In genomic region chr8:29290386-29290785, GRCm38 (mm10) we compare ENCODE assay signal across 9 mouse cellular contexts.
DNase-seq lines count a peak whose midpoint lies in the region; ATAC-seq and TF ChIP-seq lines count a peak whose summit lies in the region.
"Had no signal": no experiment of that assay in that cellular context is flagged by ENCODE, and none has a peak within 500 bp of the region (broad histone marks: within the 10 kb centered on the region; RNA-seq: fewer than 3 reads in every experiment).

No protein-coding gene starts in this region.

- H3K4me1 ChIP-seq in hindbrain, embryonic 11.5 days (replicated peaks; ENCODE audit: control insufficient read depth, insufficient read depth, low read length), result no peaks in the 10 kb centered on the region
- H3K4me1 ChIP-seq in hindbrain, embryonic 12.5 days, result no peaks in the 10 kb centered on the region
- H3K4me1 ChIP-seq in midbrain, embryonic 14.5 days (ENCODE audit: control insufficient read depth, insufficient read depth, low read length), result no peaks in the 10 kb centered on the region
- no peaks in the 10 kb centered on the region for H3K4me1 ChIP-seq in thymus, adult 2 months (replicated peaks; ENCODE audit: control insufficient read depth, insufficient read depth, low read length)
- H3K4me1 ChIP-seq: megakaryocyte, embryonic 14.5 days had no signal

- H3K9ac ChIP-seq in hindbrain, embryonic 11.5 days (ENCODE audit: low read depth, low read length), result no peak overlapping the region
- H3K9ac ChIP-seq in hindbrain, embryonic 12.5 days, result no peak overlapping the region
- no peak overlapping the region for H3K9ac ChIP-seq in midbrain, embryonic 14.5 days (replicated peaks; ENCODE audit: low read length)

- TF ChIP-seq POLR2A in thymus, adult 2 months (IDR thresholded peaks at IDR 0.05; ENCODE audit: control insufficient read depth, extremely low read depth, insufficient read depth, low read length, poor library complexity), result no peak

- TF ChIP-seq CTCF in thymus, adult 2 months (IDR thresholded peaks at IDR 0.05; ENCODE audit: borderline replicate concordance, control insufficient read depth, extremely low read depth, insufficient read depth, low read length, poor library complexity), result no peak

- 7% methylated on average over 6 of the region's 6 CpGs for WGBS in hindbrain, embryonic 11.5 days
- 9% methylated on average over 6 of the region's 6 CpGs for WGBS in hindbrain, embryonic 12.5 days
- WGBS in midbrain, embryonic 14.5 days, result 6% methylated on average over 6 of the region's 6 CpGs
- WGBS in thymus, adult 2 months, result 10% methylated on average over 6 of the region's 6 CpGs

- no peak overlapping the region for H3K27ac ChIP-seq in hindbrain, embryonic 11.5 days (ENCODE audit: low read depth, low read length)
- no peak overlapping the region for H3K27ac ChIP-seq in hindbrain, embryonic 12.5 days
- no peak overlapping the region for H3K27ac ChIP-seq in midbrain, embryonic 14.5 days (replicated peaks; ENCODE audit: low read depth, low read length)
- H3K27ac ChIP-seq in thymus, adult 2 months (ENCODE audit: control insufficient read depth, insufficient read depth, low read length), result no peak overlapping the region

- H3K4me3 ChIP-seq in hindbrain, embryonic 11.5 days (ENCODE audit: low read depth, low read length), result no peak overlapping the region
- no peak overlapping the region for H3K4me3 ChIP-seq in hindbrain, embryonic 12.5 days
- no peak overlapping the region for H3K4me3 ChIP-seq in midbrain, embryonic 14.5 days (replicated peaks; ENCODE audit: low read depth, low read length)
- no peak overlapping the region for H3K4me3 ChIP-seq in thymus, adult 2 months (ENCODE audit: control insufficient read depth, insufficient read depth, low read length)
- H3K4me3 ChIP-seq: megakaryocyte, embryonic 14.5 days had no signal

- no peaks in the 10 kb centered on the region for H3K36me3 ChIP-seq in hindbrain, embryonic 11.5 days (ENCODE audit: control insufficient read depth, insufficient read depth, low read length)
- H3K36me3 ChIP-seq in hindbrain, embryonic 12.5 days, result no peaks in the 10 kb centered on the region
- no peaks in the 10 kb centered on the region for H3K36me3 ChIP-seq in midbrain, embryonic 14.5 days (ENCODE audit: control insufficient read depth, insufficient read depth, low read length)
- H3K36me3 ChIP-seq in thymus, adult 2 months (ENCODE audit: control insufficient read depth, insufficient read depth, low read length), result no peaks in the 10 kb centered on the region

- DNase-seq in hindbrain, embryonic 11.5 days (ENCODE audit: low spot score), result peak; percentile 39
- DNase-seq in ZHBTc4 (ENCODE audit: low read depth, low spot score), result peak; percentile 47
- peak; percentile 47 for DNase-seq in embryo, embryonic 9.5 days (ENCODE audit: extremely low spot score)
- peak; percentile 28 to 36 for DNase-seq in kidney, postnatal 4 days
- peak; percentile 83 for DNase-seq in midbrain, embryonic 14.5 days
- no peak for DNase-seq in spleen, postnatal 14 days (ENCODE audit: low spot score in 2 of 2)
- no peak for DNase-seq in thymus, adult 2 months

- 0 out of 2 replicates have a peak, but pooled peaks have one; percentile 25 for ATAC-seq in hindbrain, embryonic 11.5 days (ENCODE audit: low FRiP score)
- no peak for ATAC-seq in hindbrain, embryonic 12.5 days (ENCODE audit: low FRiP score)
- ATAC-seq in midbrain, embryonic 14.5 days (ENCODE audit: low FRiP score, low TSS enrichment), result no peak

- H3K27me3 ChIP-seq in hindbrain, embryonic 11.5 days (ENCODE audit: control insufficient read depth, insufficient read depth, low read length), result no peaks in the 10 kb centered on the region
- H3K27me3 ChIP-seq in hindbrain, embryonic 12.5 days, result no peaks in the 10 kb centered on the region
- H3K27me3 ChIP-seq in midbrain, embryonic 14.5 days (ENCODE audit: control insufficient read depth, insufficient read depth, low read length), result no peaks in the 10 kb centered on the region
- no peaks in the 10 kb centered on the region for H3K27me3 ChIP-seq in thymus, adult 2 months (ENCODE audit: control insufficient read depth, insufficient read depth, low read length)
- H3K27me3 ChIP-seq: megakaryocyte, embryonic 14.5 days had no signal

- H3K9me3 ChIP-seq in hindbrain, embryonic 11.5 days (ENCODE audit: control insufficient read depth, low read length), result no peaks in the 10 kb centered on the region
- no peaks in the 10 kb centered on the region for H3K9me3 ChIP-seq in hindbrain, embryonic 12.5 days (replicated peaks)
- H3K9me3 ChIP-seq in midbrain, embryonic 14.5 days (ENCODE audit: control insufficient read depth, low read length), result no peaks in the 10 kb centered on the region

- no peak overlapping the region for H3K4me2 ChIP-seq in hindbrain, embryonic 11.5 days (replicated peaks; ENCODE audit: low read depth, low read length)
- H3K4me2 ChIP-seq in hindbrain, embryonic 12.5 days (replicated peaks), result no peak overlapping the region
- no peak overlapping the region for H3K4me2 ChIP-seq in midbrain, embryonic 14.5 days (ENCODE audit: low read length)

Comparison
In these comparisons a context has a peak if more than half of its experiments do, and no peak if none do; other contexts are left out.
1. DNase-seq: peak in hindbrain, embryonic 11.5 days (single experiment), ZHBTc4 (single experiment), embryo, embryonic 9.5 days (single experiment), kidney, postnatal 4 days (2 of 2) and midbrain, embryonic 14.5 days (single experiment); none in spleen, postnatal 14 days (0 of 2) and thymus, adult 2 months (single experiment).